Mouse (Mus musculus): ENCODE data around the gene Kcnk18.

Gene Kcnk18

DNA sequence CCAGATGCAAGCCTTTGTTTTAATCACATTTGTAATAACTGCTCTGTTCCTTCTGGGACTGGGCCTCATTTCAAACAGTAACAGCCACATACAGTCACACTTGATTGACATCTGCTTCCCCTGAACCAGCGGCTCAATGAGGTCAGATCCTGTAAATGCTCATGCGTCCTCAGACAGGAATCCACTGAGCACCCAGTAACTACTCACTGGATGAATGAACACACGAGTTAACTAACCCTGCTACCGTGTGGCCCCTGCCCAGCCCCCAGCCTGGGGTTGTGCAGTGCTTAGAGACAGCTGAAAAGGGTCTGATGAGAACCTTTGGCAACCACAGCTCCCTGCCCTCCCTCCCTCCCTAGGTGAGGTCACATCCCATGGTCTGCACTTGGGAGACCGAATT is 13.8 kb downstream of the Kcnk18 start:
- DNase-seq: no peak

DNA sequence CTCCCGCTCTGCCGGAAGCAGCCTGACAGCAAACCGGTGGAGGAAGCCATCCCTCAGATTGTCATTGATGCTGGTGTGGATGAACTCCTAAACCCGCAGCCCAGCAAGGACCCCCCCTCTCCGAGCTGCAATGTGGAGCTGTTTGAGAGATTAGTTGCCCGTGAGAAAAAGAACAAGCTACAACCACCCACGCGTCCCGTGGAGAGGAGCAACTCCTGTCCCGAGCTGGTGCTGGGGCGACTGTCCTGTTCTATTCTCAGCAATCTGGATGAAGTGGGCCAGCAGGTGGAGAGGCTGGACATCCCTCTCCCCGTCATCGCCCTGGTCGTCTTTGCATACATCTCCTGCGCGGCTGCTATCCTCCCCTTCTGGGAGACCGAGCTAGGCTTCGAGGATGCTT is 16.0 kb downstream of the Kcnk18 start:
- no peak for DNase-seq

DNA sequence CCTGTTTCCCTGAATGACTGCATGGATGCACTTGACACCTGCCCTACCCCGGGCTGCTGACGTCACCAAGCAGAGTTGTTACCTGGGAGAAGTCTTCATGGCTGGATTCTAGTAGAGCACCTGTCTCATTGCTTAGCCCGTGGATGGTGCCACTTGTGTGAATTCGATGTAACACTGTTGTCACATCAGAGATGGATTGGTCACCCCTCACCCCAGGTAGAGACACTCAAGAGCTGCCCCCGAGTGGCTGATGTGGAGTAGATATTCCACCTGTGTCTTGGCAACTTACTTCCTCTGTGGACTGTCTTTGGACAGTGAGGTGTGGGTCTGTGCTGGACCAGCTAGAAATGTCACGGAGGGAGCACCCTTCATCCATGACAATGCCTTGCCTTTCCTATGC is 17.0 kb downstream of the Kcnk18 start:
- DNase-seq: no peak

DNA sequence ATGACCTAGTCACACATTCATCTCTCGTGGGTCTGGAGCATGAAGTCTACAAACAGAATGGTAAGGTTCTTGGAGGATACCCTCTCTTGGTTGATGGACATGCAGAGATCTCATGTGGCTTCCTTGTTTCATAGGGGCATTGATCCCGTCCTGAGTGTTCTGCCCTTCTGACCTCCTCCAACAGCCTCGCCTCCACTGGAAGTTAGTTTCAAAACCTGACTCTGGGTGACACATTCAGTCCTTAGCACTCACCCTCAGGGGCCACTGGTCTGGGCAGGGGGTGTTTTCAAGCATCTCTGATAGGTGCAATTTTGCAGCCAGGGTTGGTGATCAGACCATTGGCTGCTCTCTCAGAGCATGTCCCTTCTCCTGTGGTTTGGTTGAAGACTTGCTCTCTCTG is 19.6 kb downstream of the Kcnk18 start:
- DNase-seq: no peak

DNA sequence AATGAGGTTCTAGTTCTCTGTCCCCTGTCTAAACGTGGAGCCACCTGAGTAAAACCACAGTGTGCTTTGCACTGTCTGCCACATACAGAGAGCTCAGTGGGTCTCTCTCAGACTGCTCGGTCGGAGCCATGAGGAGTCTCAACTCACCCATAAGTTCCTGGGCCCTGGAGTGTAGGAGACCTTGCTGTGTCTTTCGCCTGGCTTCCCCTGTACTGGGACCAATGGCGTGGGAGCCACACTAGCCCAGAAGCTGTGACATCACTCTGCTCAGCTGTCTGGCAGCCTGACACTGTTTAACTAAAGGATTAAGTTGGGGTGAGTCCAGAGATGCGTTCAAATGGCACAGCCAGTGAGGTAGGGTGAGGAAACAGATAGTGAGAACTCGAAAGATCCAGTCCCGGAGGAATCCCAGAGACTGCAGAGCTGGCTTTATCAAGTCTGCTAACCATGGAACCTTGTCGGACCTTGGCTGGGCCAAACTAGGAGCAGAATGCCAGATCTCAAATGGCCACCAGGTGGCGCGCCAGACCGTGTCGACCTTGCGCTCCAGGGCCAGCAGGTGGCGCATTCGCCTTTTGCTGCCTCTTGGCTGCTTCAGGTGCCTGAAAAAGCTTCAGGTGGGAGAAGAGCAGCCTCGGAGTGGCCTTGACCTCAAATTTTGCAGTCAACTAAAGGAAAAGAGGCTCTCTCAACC is 20.3 kb downstream of the Kcnk18 start:
- peak; percentile 69 for DNase-seq

DNA sequence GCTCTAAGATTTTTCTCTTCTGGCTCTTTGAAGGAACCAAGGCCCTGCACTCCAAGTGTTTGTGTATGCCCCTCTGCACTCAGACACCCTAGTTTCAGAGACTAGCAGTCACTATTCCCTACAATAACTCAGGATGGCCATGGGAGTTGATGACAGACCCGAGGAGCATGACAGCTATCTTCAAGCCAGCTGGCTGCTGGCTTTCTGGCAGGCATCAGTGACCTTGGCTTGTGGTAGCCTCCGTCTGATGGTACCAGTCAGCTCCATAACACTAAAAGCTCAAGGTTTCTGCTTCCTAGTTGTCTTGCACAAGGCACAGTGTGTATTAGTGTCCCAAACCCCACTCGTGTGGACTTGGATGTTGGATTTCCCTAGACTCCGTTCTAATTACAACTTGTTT is 23.0 kb downstream of the Kcnk18 start:
- DNase-seq: no peak

DNA sequence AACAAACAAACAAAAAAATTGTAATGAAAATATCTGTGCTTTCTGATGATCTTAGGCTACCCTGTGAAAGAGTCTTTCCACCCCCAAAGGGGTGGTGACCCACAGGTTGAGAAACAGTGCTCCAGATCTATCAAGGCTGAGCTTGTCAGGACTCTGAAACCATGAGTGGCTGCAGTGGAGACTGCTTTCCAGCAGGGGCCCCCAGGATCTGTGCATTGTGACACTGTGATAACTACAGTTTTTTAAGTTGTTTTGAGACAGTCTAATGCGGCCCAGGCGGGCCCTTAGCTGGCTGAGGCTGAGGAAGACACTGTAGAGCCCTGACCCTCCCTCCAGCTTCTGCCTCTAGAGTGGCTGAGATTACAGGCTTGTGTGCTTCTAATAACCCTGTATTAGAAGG is 24.0 kb downstream of the Kcnk18 start:
- DNase-seq: no peak

DNA sequence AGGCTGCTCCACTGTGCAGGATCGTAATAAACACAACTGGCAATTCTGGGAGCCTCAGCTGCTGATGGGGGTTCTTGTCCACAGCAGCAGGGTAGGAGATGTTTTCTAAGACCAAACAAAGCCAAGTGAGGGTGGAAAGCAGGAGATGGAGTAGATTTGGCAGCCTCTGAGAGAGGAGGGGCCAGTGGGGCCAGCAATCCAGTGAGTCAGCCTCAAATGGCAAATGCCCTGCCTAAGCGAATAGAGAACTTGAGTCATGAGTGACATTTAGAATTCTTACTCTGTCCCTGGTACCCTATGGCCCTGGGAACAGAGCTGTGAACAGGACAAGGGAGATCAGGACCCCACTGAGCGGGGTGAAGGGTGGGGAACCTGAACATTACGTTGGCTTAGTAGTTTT is 29.1 kb downstream of the Kcnk18 start:
- no peak for DNase-seq

DNA sequence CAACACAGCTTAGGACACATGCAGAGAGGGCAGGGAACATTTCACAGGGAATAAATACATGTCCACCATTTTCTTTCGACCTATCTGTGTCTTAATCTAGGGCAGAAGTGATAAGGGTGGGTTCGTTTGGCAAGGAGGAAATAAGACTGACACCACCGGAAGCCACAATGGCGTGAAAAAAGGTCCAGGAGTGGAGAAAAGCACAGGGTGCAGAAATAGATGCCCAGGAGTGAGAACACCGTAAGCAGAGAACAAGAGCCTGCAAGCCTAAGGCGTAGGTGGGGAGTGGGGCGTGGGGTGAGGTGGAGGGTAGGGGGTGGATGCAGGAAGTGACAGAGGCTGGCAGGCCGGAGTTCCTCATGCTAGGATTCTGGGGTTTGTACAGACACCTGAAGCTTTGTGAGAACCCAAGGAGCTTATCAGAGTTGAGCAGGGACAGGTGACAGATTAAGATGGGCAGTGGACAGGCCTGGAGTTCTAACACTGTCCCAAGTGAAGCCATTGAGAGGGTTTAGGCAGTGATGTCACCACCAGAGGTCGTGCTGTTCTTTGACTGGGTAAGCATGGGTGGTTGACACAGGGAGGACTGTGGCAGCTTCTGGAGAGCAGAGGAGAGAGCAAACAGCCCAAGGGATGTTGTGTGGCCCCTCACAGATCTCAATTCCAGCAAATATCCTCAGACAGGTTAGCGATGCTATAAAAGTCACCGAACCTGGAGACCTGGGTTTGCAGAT is 29.7 kb downstream of the Kcnk18 start:
- no peak for DNase-seq

DNA sequence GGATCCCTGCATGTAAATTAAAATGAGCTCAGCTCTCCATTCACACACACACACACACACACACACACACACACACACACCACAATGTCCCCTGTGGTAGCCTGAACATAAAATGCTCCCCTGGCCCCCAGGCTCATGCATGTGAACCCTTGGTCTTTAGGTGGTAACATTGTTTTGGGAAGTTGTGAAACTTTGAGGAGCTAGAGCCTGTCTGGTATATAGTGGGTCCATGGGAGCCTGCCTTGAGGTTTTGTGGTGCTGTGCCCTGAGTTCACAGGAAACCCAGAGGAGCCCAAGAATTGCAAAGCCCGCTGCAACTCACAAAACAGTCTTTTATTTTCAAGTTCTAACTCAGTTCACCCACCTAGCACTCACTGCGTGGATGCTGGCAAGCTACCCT is 33.6 kb downstream of the Kcnk18 start:
- no peak for DNase-seq

DNA sequence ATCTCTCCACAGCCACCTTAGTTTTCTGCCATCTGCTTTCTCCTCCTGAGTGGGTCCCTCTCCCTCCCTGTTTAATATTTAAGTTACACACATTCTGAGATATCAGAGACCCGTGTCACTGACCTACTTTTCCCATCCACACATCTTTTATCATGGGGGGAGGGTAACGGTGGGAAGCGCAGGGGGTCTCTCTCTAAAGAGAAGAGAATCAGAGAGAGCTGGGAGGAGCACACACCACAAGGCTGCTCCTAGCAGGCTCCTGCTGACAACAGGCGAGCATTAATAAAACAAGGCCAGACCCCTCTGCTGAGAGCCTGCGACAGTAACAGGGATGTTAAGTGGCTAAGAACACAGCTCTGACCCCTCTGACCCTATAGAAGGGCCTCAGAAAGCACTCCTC is 40.6 kb downstream of the Kcnk18 start:
- no peak for DNase-seq

DNA sequence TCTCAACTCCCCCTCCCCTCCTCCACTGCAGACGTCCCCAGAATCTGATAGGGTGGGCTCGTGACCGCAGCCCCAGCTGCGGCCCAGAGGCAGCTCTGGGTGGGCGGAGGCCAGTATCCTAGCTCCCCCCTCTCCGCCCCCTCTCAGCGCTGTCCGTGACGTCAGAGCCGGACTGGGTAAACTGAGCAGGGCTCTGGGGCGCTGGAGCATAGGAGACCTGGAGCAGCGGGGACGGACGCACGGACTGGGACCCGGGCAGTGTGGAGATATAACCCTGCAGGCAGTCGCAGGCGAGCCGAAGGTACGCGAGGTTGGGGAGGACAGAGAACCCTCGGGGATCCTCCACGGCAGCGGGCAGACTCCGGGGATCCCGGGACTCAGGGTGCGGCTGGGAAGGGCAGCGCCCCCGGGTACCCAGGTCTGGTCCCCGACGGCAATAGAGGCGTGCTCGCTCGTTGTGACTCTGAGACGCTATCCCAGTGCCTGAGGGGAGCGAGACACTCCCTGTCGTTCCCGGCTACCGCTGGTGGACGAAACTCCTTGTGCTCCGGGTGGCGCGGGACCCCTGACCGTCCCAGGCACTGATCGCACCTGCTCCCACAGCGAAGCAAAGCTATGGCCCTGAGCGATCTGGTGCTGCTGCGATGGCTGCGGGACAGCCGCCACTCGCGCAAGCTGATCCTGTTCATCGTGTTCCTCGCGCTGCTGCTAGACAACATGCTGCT is 41.9 kb downstream of the Kcnk18 start, which contains the start of gene Slc18a2:
Slc18a2 (plus strand) TSS at position 179 of the 725 bp plus-strand sequence.
- DNase-seq: no peak

DNA sequence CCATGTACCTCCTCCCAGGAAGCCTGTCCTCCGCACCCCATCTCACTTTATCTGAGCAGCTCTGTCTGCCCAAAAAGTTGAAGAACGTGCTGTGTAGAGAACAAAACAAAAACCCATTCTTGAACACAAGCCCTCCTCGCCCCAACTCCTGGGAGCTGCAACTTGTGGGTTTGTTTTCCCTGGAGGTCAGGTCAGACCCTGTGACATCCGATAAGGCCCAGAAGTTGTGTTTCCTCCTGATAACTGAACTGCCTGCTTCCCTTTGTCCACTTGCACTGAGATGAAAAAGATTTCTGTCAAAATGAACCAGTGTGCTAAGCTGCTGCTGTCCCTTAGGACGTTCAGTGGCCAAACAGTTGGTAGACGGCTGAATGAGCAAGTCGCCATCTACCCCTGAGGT is 42.6 kb downstream of the Kcnk18 start:
- no peak for DNase-seq

DNA sequence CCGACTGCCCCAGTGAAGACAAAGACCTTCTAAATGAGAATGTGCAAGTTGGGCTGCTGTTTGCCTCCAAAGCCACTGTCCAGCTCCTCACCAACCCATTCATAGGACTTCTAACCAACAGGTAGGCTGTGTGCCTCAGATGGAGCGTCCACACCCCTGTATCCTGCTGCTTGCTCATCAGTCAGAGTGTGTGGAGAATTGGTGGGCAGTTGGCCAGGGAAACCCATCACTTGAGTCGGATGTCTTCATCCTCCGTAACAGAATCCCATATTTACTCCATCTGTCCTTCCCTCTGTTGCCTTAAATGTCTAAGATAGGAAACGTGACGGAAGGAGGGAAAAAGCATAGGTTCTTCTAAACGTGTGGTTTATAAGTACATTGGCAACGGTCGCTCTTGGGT is 44.2 kb downstream of the Kcnk18 start:
- DNase-seq: no peak

DNA sequence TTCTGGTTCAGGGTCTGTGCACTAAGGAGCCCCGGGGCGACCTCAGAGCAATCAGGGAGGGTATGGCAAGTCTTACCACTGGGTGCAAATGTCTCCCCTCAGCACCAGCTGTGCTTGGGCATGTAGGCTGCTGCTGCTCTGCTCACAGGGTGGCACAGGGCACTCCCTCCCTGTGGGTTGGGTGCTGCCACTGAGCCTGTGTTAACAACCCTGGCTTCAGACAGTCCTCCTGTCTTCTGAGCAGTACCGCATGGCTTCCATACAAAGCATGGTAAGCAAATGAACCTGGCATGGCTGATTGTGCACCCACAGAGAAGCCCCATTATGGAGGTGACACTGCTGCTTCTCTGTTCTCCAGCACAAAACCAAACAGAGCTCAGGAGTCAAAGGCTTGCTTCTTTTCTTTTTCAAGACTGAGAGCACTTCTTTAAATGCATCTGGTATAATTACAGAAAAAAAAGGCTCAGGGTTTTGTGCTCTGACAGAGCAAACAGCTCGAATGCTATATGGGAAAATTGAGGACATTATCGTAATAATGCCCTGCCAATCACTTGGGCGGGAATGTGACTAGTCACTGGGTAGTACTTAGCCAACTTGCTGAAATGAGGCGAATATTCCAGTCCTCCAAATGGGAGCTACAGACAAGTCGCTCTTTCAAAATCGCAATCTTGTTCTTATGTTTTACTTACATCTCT is 46.0 kb downstream of the Kcnk18 start:
- DNase-seq: no peak

DNA sequence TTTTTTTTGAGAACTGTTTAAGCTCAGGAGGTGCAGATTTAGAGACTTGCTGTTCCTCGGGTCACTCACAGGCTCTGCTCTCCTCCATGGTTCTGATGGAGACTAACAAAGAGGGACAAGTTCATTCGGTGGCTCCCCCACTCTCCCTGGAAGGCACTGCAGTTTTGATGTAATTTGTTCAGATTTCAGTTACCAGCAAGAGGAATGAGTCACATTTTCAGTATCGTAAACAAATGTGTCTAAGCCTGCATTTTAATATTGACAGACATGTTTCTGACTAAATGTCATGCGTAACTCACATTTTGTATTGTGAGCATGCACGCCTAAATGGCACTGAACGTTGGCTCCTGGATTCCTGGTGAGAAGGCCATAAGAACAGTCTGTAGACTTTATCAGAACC is 46.9 kb downstream of the Kcnk18 start:
- DNase-seq: no peak

DNA sequence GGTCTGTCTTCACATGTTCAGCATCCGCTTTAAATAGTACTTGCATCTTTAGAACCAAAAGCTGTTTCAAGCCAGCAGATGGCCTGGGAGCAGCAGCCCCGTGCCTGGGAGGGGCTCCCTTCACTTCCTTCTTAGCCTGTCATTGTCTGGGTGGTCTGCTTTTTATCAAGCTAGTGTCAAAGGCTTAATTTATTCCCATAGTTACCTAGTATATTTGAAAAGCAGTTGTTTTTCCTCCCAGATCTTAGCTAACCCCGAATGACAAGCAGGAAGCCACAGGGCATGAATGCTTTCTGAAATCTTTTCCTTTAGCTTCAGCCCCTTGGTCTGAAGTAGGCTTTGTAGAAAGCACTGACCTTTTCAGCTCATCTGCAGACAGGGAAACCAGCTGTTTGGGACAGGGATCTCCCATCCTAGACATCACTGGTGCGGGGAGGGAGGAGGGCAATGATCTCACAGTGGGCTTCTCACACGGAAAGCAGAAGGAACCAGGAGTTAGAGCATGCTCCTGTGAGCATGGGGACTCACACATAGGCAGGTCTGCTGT is 48.5 kb downstream of the Kcnk18 start:
- no peak for DNase-seq

DNA sequence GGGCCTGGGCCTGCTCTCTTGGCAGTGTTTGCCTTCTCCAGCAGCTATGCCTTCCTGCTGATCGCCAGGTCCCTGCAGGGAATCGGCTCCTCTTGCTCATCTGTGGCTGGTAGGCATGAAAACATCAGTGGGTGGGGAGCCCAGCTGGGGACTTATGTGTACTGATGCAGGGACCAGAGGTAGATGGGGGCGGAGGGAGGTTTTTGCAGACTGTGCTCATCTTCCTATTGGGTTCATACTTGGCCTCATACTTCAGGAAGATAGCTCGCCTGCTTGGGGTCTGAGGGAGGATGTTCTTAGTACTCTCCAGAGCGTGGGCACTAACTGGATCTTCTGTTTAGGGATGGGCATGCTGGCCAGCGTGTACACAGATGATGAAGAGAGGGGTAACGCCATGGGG is 54.2 kb downstream of the Kcnk18 start:
- DNase-seq: peak; percentile 48

DNA sequence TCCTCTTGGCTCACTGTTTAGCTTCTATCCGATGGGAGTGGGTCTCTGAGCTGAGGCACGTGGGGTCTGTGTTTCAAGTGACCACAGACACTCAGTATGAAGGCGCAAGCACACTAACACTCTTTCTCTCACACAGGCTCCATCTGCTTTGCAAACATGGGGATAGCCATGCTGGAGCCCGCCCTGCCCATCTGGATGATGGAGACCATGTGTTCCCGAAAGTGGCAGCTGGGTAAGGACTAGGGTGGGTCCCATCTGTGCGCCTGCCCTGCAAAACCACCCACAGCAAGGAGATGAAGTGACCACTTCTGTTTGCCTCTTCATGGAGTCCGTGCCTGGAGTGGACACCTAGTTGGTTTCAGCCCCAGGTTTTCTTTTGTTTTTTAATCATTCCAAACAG is 57.3 kb downstream of the Kcnk18 start:
- no peak for DNase-seq

DNA sequence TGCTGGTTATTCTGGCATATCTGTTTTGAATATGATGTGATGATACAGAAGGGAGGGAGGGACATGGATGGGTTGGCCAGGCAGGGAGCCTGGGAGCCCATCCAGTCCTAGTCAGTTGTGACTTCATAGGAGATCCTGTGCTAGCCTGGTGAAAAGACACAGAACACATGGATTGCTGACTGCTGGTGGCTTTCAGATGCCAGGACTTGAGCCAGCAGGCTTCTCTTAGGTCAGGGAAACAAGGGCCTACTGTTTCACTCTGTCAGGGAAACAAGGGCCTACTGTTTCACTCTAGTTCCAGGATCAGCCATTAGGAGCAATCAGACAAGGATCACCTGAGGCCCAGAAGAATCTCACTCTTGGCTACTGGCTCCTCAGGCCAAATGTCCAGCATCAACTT is 61.8 kb downstream of the Kcnk18 start:
- no peak for DNase-seq

DNA sequence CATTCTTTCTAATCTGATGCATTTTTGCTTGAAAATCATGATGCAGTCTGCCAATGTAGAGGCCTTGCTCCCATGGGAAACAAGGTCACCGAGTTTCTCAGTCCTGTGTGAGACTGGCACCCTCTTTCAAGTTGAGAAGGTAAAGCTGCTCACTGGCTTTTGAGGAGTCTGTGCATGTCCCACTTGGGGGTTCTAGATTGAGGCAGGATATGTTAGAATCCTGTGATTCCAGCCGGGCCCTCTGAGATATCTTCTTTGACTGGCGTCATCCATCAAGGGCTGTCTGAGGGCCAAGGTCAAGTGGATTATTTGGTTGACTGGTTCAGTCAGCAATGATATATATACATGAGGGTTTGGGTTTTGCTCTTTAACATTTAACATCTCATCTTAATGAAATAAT is 63.0 kb downstream of the Kcnk18 start:
- no peak for DNase-seq
